Mouse (Mus musculus): Measurements from ENCODE around the gene Cdh16.

- TF ChIP-seq CTCF (IDR thresholded peaks at IDR 0.05; ENCODE audit: low read depth) (no peak), EP300 (IDR thresholded peaks at IDR 0.05; ENCODE audit: low read depth) (no peak)
Measured at GRCm38 (mm10) chr8:104606329-104606728, 17.9 kb downstream of the Cdh16 start.

All from liver, postnatal 0 days (tissue).